Mouse (Mus musculus): ENCODE measurements around the gene Capn11.

Capn11 gene

GRCm38 (mm10) chr17:45582715-45583355 is 76.3 kb downstream of the Capn11 start:
- no peak for DNase-seq (ENCODE audit: extremely low spot score, low spot score)

GRCm38 (mm10) chr17:45582188-45582587 is 76.9 kb downstream of the Capn11 start:
- DNase-seq (ENCODE audit: extremely low spot score, low spot score), result no peak

GRCm38 (mm10) chr17:45581567-45581983 is 77.5 kb downstream of the Capn11 start:
- peak; percentile 69 for DNase-seq (ENCODE audit: extremely low spot score, low spot score)

GRCm38 (mm10) chr17:45580958-45581477 is 78.1 kb downstream of the Capn11 start:
- DNase-seq (ENCODE audit: extremely low spot score, low spot score), result no peak
